Mouse (Mus musculus) liver, embryonic 16.5 days (tissue): ENCODE data around the gene Tmem259. TPM values are rescaled to one million over a fixed set of nuclear protein-coding genes. Genes with fewer than 3 reads are reported as not detected.

Experiments used
- ATAC-seq: fragments of 200-750 bp; cut with Nextera tagmentation; 2 replicates; pipeline ENCODE4 v1.8.0; 2017; ENCODE audit warnings: low read depth, mild to moderate bottlenecking, moderate number of reproducible peaks, moderate library complexity
- H3K27ac ChIP-seq: fragments of 300-500 bp; sonication (generic); 2 replicates; pipeline ENCODE4 v1.5.1; 2014; ENCODE audit warnings: mild to moderate bottlenecking, low read length
- H3K27me3 ChIP-seq: fragments of 300-500 bp; sonication (generic); 2 replicates; pipeline ENCODE4 v1.6.1; 2014; ENCODE audit warnings: low read depth, low read length, mixed read lengths; ENCODE audit not compliant: control insufficient read depth, insufficient read depth
- H3K36me3 ChIP-seq: fragments of 300-500 bp; sonication (generic); 2 replicates; pipeline ENCODE4 v1.6.1; 2014; ENCODE audit warnings: mild to moderate bottlenecking; ENCODE audit not compliant: control insufficient read depth, insufficient read depth
- H3K4me1 ChIP-seq: fragments of 300-500 bp; sonication (generic); 2 replicates; pipeline ENCODE4 v1.6.1; 2014; ENCODE audit warnings: low read depth, low read length, mixed read lengths; ENCODE audit not compliant: control insufficient read depth
- H3K4me2 ChIP-seq: fragments of 300-500 bp; sonication (generic); 2 replicates; pipeline ENCODE4 v1.6.1; 2014; ENCODE audit warnings: low read depth, low read length, mixed read lengths
- H3K4me3 ChIP-seq: fragments of 300-500 bp; sonication (generic); 2 replicates; pipeline ENCODE4 v1.5.1; 2014; ENCODE audit warnings: low read depth, mild to moderate bottlenecking, low read length
- H3K9ac ChIP-seq: fragments of 300-500 bp; sonication (generic); 2 replicates; pipeline ENCODE4 v1.6.1; 2014; ENCODE audit warnings: low read depth, low read length
- H3K9me3 ChIP-seq: fragments of 300-500 bp; sonication (generic); replicated peaks from 2 replicates; pipeline ENCODE4 v1.6.1; 2016; ENCODE audit warnings: low read length; ENCODE audit not compliant: control insufficient read depth
- WGBS: fragments of 180-500 bp; shearing (Covaris S2); extraction: QIAGEN DNeasy Blood & Tissue Kit; methylation state at CpG from one replicate; pipeline ENCODE4 v1.1.7; 2014; ENCODE audit not compliant: insufficient replicate concordance; 5-methylcytosine and 5-hydroxymethylcytosine counted together
- polyA plus RNA-seq: library from polyadenylated mRNA; unstranded; fragments of >200 nt; fragmentation: Nextera tagmentation; extraction: Ambion mirVana; gene quantifications from 2 replicates; pipeline ENCODE4 v1.2.1, GENCODE M21; 2015

Tmem259 gene
- polyA plus RNA-seq, 1 experiment from 2014 or later: 4.8 TPM

DNA sequence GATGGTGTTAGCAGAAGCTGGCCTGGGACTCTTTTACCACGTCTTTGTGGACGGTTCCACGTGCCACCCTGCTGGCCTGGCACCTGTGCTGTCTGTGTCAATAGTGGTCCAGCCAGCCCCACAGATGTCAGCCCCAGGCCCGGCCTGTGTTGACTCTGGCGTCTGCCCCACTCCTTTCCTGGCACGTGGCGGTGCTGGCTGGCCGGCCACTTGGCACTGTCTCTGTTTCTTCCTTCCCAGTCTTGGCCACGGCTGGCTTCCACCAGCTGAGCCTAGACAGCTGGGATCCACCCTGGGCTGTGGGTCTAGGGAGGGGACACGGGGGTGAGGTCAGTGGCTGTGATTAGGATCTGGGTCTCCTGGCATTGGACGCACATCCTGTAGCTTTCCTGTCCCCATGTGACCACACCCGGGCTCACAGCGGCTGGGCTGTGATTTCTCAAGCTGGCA lies 49.8 kb downstream of the Tmem259 start:
- H3K27me3 ChIP-seq: no peaks in the 10 kb centered on the region
- no peaks in the 10 kb centered on the region for H3K9me3 ChIP-seq
- no peak for ATAC-seq
- H3K9ac ChIP-seq: no peak overlapping the region
- H3K4me3 ChIP-seq: no peak overlapping the region
- H3K27ac ChIP-seq: no peak overlapping the region; the same call in 1 of the 2 replicates
- peaks cover 68% of the 10 kb centered on the region for H3K4me1 ChIP-seq
- no peak overlapping the region for H3K4me2 ChIP-seq
- no peaks in the 10 kb centered on the region for H3K36me3 ChIP-seq
- 51% methylated on average over 13 of the region's 13 CpGs for WGBS

DNA sequence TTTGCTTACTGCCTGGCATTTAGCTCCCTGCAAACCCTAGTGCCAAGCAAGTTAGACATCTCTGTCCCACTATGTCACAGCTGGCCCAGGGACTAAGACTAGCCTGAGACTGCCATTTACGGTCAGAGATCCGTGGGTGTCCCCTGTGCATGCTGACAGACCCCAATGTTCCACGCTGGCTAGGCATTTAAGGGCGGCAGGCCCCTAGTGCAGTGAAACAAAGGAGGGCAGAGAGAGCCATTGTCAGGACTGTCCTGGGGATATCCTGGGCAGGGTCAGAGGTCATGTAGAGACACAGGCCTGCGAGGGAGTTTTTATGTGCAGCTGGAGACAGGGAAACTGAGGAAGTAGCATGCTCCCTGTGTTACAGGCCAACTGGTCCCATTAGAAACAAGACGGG lies 50.3 kb downstream of the Tmem259 start:
- H3K4me2 ChIP-seq: no peak overlapping the region
- ATAC-seq: no peak
- H3K4me3 ChIP-seq: no peak overlapping the region
- 67% methylated on average over 6 of the region's 6 CpGs for WGBS
- no peak overlapping the region; the same call in 1 of the 2 replicates for H3K27ac ChIP-seq
- no peaks in the 10 kb centered on the region for H3K9me3 ChIP-seq
- no peaks in the 10 kb centered on the region for H3K27me3 ChIP-seq
- no peak overlapping the region for H3K9ac ChIP-seq
- peaks cover 69% of the 10 kb centered on the region for H3K4me1 ChIP-seq
- H3K36me3 ChIP-seq: no peaks in the 10 kb centered on the region

GRCm38 (mm10) chr10:79933145-79933679 lies 50.9 kb downstream of the Tmem259 start:
- no peak for ATAC-seq
- Histone ChIP-seq H3K9me3 (no peaks in the 10 kb centered on the region), H3K36me3 (no peaks in the 10 kb centered on the region), H3K4me3 (no peak overlapping the region), H3K4me1 (peaks cover 66% of the 10 kb centered on the region), H3K27ac (no peak overlapping the region), H3K9ac (peak overlapping the region; percentile 9; the same call in 1 of the 2 replicates), H3K27me3 (no peaks in the 10 kb centered on the region), H3K4me2 (no peak overlapping the region)
- WGBS: 63% methylated on average over 9 of the region's 9 CpGs

- Histone ChIP-seq H3K9ac (peak overlapping the region; percentile 9; the same call in 1 of the 2 replicates), H3K9me3 (no peaks in the 10 kb centered on the region), H3K4me2 (no peak overlapping the region), H3K4me1 (peaks cover 66% of the 10 kb centered on the region), H3K27me3 (no peaks in the 10 kb centered on the region), H3K4me3 (no peak overlapping the region), H3K36me3 (no peaks in the 10 kb centered on the region), H3K27ac (peak overlapping the region; percentile 16; the same call in 1 of the 2 replicates)
- ATAC-seq: no peak
- 58% methylated on average over 8 of the region's 8 CpGs for WGBS
Measured at GRCm38 (mm10) chr10:79932736-79933135, 51.4 kb downstream of the Tmem259 start.

DNA sequence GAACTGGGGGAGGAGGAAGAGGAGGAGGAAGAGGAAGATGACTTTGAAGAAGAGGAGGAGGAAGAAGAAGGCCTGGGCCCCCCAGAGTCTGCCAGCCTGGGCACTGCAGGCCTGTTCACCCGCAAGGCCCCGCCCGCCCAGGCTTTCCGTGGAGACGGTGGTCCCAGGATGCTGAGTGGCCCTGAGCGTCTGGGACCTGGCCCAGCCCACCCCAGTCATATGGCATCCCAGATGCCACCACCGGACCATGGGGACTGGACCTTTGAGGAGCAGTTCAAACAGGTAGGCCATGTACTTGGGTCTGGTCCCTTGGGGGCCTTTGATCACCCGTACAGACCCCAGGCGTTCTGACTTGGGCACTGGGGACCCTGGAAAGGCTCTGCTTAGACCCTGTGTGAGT lies 52.3 kb downstream of the Tmem259 start:
- ATAC-seq: no peak
- peaks cover 59% of the 10 kb centered on the region for H3K4me1 ChIP-seq
- no peaks in the 10 kb centered on the region for H3K27me3 ChIP-seq
- no peaks in the 10 kb centered on the region for H3K9me3 ChIP-seq
- H3K9ac ChIP-seq: no peak overlapping the region
- no peaks in the 10 kb centered on the region for H3K36me3 ChIP-seq
- H3K27ac ChIP-seq: no peak overlapping the region
- H3K4me2 ChIP-seq: no peak overlapping the region
- no peak overlapping the region for H3K4me3 ChIP-seq
- 67% methylated on average over 9 of the region's 9 CpGs for WGBS

DNA sequence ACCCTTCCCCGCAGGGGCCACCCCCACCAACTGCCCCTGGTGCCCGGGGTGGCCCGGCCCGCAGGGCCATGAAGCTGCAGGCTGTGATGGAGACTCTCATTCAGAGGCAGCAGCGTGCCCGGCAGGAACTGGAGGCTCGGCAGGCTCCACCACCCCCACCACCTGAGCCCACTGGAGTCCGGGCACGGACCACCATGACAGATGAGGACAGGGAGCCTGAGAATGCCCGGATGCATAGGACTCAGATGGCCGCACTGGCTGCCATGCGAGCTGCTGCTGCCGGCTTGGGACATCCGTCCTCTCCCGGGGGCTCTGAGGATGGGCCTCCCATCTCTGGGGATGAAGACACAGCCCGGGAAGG lies 53.3 kb downstream of the Tmem259 start:
- H3K9ac ChIP-seq: no peak overlapping the region
- no peak overlapping the region for H3K4me3 ChIP-seq
- no peaks in the 10 kb centered on the region for H3K27me3 ChIP-seq
- no peak for ATAC-seq
- 83% methylated on average over 16 of the region's 16 CpGs for WGBS
- H3K36me3 ChIP-seq: no peaks in the 10 kb centered on the region
- no peak overlapping the region for H3K4me2 ChIP-seq
- H3K27ac ChIP-seq: no peak overlapping the region
- peaks cover 62% of the 10 kb centered on the region for H3K4me1 ChIP-seq
- H3K9me3 ChIP-seq: no peaks in the 10 kb centered on the region

GRCm38 (mm10) chr10:79929967-79930825 lies 53.9 kb downstream of the Tmem259 start:
- Histone ChIP-seq H3K4me2 (no peak overlapping the region), H3K27me3 (no peaks in the 10 kb centered on the region), H3K27ac (no peak overlapping the region), H3K36me3 (no peaks in the 10 kb centered on the region), H3K4me1 (peaks cover 64% of the 10 kb centered on the region), H3K4me3 (no peak overlapping the region), H3K9me3 (no peaks in the 10 kb centered on the region), H3K9ac (no peak overlapping the region)
- WGBS: 81% methylated on average over 18 of the region's 18 CpGs
- no peak for ATAC-seq

DNA sequence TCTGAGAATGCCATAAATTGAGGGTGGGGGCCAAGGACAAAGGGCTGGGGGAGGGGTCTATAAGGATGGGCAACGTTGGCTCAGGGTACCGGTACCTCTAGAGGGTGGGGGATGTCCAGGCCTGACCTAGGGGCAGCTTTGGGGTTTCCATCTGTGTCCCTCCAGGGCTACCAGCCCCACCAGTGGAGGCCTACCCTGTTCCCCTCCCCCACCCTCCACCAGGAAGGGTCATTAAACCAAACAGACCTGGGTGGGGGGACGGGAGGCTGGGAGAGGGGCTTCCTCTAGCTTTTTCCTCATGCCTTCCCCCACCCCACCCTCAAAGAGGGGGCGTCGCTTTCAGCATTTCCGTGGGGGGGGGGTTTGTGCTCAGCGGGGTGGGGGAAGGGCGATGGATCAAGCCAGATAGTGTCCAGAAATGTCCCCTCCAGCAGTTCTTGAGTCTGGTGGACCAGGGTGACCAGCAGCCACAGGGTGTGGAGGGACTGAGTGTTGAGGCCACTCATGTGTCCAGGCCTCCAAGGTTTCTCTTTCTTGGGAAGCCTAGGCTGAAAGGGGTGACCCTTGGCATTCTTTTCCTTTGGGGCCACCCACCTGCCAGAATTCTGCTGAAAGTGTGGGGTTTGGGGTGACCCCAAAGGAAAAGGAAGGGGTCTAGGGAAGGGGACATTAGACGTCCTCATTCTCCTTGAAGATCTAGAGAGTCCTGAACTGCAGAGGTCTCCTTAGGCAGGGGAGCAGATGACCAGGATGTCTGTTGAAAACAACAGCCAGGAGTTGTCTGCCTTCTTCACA lies 55.0 kb downstream of the Tmem259 start:
- ATAC-seq: no peak
- 26% methylated on average over 8 of the region's 9 CpGs for WGBS
- Histone ChIP-seq H3K9me3 (no peaks in the 10 kb centered on the region), H3K27me3 (no peaks in the 10 kb centered on the region), H3K27ac (peak overlapping the region; percentile 31), H3K36me3 (no peaks in the 10 kb centered on the region), H3K9ac (peak overlapping the region; percentile 32; the same call in 1 of the 2 replicates), H3K4me3 (peak overlapping the region; percentile 84), H3K4me2 (peak overlapping the region; percentile 40), H3K4me1 (peaks cover 55% of the 10 kb centered on the region)
